Mouse (Mus musculus) lung, adult 2 months (tissue): ENCODE results near the gene Atf7.

Experiments used
- CTCF ChIP-seq: fragments of 200-500 bp; IDR thresholded peaks from 2 replicates; pipeline ENCODE4 v1.5.1; 2011; ENCODE audit warnings: mild to moderate bottlenecking, low read length, control low read depth; ENCODE audit not compliant: insufficient read depth
- POLR2A ChIP-seq: fragments of 200-500 bp; IDR thresholded peaks from 2 replicates; pipeline ENCODE4 v1.6.1; 2011; ENCODE audit warnings: low read depth, mild to moderate bottlenecking, control low read depth, low read length, borderline replicate concordance; ENCODE audit errors: extremely low read depth

GRCm38 (mm10) chr15:102503924-102504782, 121.1 kb downstream of the Atf7 start:
- no peak for TF ChIP-seq CTCF
- TF ChIP-seq POLR2A: no peak
